Mouse (Mus musculus): ENCODE measurements around the gene Rpl34. TPM values are rescaled to one million over a fixed set of nuclear protein-coding genes. Genes with fewer than 3 reads are reported as not detected.

Gene Rpl34
- 766 and 913 TPM in 2 replicates for polyA plus RNA-seq (2015; fragmentation: Nextera tagmentation; extraction: Ambion mirVana)

GRCm38 (mm10) chr3:130730189-130730653 lies at the start of gene Rpl34:
Gene Rpl34, minus strand, starts transcription at chr3:130730398.

GRCm38 (mm10) chr3:130708967-130709924 lies 21.0 kb downstream of the Rpl34 start, which contains the start of gene Ostc:
Gene Ostc, minus strand, starts transcription at chr3:130709444.

Other genes starting within 250 kb of the Rpl34 start
- 0.06 TPM in 1 of 2 replicates, not detected in the other for gene Etnppl, start 113.0 kb downstream of the Rpl34 start, polyA plus RNA-seq (2015; fragmentation: Nextera tagmentation; extraction: Ambion mirVana)
- 239 and 253 TPM in 2 replicates for gene Ostc, start 21.0 kb downstream of the Rpl34 start, polyA plus RNA-seq (2015; fragmentation: Nextera tagmentation; extraction: Ambion mirVana)